Mouse (Mus musculus) mature B cell (primary cell): ENCODE data around the gene Brca1.
"Not testable (repeated sequence)": the region's sequence is repeated elsewhere in the genome, so short reads cannot be mapped to it uniquely, and the experiment has no call there.

Experiments
- in situ Hi-C: fragments of 300-500 bp; cut with MboI; formaldehyde crosslinking; loops from 2 replicates; pipeline ENCODE4 v1.14.3; 2019

Brca1 gene

GRCm38 (mm10) chr11:101470206-101470605 is 81.5 kb downstream of the Brca1 start:
- in situ Hi-C loops: no loop called here

DNA sequence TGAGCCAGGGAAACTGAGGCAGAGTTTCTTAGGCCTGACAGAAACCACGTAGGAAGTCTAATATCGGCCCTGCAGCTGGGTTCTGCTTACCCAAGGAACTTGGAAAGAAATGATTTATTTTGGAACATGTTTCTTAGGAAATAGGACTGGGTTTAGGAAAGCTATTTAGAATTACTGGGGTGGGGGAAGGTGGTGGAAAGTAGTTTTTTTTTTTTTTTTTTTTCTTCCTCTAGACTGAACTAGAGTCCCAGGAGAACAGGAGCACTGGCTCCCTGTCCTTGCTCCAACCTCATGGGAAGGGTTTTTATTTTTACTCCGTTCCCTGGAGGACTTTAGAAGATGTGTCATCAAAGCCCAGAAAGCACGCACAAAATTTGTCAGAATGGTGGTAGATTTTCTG is 82.6 kb downstream of the Brca1 start:
- in situ Hi-C loops: no loop called here

GRCm38 (mm10) chr11:101468731-101469130 is 83.0 kb downstream of the Brca1 start:
- in situ Hi-C loops: no loop called here

DNA sequence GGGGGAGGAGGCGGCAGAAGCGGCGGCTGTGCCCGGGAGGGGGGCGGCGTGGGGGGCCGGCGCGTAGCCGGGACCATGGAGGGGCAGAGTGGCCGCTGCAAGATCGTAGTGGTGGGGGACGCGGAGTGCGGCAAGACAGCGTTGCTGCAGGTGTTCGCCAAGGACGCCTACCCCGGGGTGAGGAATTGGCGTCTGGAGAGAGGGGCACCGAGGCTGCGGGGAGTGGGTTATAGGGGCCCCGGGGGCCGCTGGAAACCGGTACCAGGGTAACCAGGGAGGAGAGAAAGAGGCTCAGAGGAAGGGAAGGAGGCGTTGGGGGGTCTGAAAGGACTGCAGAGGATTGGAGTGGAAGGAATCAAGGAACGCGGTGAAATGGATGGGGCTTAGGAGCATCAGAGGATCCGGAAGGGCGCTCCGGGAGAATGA is 83.5 kb downstream of the Brca1 start:
- in situ Hi-C loops: no loop called here

GRCm38 (mm10) chr11:101467477-101468262 is 84.1 kb downstream of the Brca1 start:
- in situ Hi-C loops: no loop called here

DNA sequence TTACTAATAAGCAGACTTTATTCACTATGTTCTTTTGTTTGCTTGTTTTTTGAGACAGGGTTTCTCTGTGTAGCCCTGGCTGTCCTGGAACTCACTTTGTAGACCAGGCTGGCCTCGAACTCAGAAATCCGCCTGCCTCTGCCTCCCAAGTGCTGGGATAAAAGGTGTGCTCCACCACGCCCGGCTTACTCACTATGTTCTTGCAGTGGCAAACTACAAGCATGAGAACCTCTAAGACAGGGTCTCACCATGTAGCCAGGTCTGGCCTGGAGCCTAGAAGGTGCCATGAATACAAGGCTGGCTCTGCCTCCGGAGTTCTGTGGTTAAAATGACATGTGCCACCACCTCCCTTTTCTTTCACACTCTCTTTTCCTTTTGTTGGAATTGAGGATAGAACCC is 85.2 kb downstream of the Brca1 start:
- in situ Hi-C loops: not testable (repeated sequence)

DNA sequence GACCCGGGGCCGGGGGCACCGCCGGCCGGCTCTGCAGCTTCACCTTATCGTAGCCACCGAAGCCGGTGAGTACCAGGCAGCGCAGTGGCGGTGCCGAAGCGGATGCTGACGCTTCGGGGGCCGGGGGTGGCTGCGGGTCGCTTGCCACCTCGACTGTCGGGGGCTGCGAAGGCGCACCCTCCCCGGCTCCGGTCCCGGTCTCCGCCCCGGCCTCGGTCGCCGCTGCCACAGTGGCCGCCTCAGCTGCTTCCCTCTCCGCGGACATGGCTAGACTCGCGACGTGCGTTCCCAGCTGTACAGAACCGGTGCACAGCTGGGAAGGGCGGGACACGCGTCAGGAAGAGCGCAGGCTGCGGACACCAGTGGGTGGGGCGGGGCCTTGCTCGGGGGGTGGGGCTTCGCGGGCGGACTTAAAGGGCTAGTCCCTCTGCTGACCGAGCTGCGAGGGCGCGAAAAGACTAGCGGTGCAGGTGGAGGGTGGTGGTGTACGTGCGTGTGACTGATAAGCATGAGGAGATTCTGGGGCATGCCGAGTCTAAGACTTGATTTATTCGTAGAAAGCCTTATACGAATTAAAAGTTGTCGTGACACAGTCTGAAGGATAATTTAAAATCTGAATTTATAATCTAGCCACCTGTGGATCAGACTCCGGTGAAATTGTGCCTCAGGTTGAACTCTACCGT is 85.7 kb downstream of the Brca1 start, which contains the start of gene Vat1:
Vat1 (minus strand) TSS at position 362 of the 683 bp plus-strand sequence.
- in situ Hi-C loops: no loop called here

DNA sequence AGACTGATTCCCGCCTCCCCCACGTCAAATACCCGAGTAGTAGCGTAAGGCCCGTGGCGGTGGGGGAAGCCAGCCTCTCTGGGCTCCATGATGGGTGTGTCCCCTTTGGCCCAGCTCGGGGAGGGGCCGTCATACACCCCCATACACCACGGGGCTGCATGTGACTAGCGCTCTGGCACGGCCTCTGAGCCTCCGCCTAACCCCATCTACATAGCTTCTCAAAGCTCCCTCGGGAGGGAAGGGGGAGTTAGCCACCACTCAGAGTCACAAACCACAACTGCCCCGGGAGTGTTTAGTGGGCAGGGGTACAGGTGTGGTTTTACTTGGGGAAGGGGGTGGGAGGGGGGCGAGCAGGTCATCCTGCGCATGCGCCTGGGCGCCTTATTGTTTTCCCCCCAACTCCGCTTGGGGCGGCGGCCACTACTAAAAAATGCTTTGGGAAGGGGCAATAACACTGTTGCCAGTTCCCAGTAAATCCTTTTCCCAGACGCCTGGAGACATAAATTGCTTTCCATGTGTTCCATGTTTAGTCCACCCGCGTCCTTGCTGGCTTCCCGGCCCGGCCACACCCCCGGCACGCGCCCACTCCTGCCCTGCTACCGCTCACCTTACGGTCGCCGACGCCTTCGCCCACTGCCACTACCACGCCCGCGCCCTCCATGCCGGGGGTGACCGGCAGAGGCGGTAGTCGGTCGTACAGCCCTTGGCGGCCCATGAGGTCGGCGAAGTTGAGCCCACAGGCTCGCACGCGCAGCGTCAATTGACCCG is 86.5 kb downstream of the Brca1 start:
- in situ Hi-C loops: no loop called here

- in situ Hi-C loops: no loop called here
These were observed 87.3 kb downstream of the Brca1 start, which contains the start of gene Rnd2 for GRCm38 (mm10) chr11:101464211-101465100. Gene Rnd2, plus strand, starts transcription at chr11:101464999.

DNA sequence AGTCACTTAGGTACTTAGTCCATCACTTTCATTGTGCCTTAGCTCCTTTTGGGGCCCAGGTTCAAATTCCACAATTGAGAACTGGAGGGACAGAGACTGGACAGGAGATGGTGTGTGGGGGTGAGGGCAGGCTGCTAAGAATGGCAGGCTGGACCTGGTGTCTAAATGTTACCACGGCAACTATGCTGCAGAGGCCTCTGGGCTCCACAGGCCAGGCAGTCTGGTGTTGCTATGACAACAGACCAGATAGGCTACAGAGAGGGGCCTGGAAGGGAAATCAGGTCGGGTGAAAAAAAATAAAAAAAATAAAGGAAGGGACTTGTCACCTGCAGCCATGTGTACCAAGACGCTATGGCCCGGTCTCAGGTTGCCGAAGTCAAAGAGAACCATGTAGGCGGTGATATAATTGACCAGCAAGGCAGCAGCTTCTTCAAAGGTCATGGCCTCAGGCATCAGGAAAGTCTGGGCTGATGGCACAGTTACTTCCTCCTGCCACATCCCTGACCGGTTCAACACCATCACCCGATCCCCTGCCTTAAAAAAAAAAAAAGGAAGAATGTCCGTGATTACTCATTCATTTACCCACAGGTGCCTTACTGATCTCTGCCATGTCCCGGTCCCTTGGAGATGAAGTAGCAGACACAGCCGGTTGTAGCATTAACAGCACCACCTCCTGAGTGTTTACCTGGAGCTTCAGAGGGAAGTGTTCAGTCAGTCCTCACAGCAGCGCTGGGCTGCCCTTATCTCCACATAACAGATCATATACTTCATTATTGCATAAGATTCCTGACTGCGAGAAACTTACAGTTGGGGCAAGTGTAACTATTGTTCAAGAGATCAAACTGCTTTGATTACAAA is 88.9 kb downstream of the Brca1 start:
- in situ Hi-C loops: no loop called here

DNA sequence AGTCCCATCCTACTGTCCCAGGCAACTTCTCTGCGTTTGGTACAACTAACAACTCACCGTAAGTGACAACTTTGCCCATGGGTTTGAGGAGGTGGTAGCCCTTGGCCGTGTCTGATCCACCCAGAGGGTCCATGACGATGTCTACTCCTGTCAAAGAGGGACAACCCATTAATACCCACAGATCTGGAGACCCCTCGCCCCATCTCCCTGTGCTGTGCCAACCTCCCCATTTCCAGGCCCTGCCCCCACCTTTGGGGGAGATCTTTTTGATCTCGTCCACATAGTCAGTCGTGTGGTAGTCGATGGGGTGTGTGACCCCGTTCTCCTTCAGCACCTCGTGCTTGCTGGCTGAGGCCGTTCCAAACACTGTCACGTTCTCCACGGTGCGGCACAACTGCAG is 89.6 kb downstream of the Brca1 start:
- in situ Hi-C loops: no loop called here

GRCm38 (mm10) chr11:101460321-101460720 is 91.4 kb downstream of the Brca1 start:
- in situ Hi-C loops: no loop called here

GRCm38 (mm10) chr11:101459716-101460115 is 92.0 kb downstream of the Brca1 start:
- in situ Hi-C loops: no loop called here

DNA sequence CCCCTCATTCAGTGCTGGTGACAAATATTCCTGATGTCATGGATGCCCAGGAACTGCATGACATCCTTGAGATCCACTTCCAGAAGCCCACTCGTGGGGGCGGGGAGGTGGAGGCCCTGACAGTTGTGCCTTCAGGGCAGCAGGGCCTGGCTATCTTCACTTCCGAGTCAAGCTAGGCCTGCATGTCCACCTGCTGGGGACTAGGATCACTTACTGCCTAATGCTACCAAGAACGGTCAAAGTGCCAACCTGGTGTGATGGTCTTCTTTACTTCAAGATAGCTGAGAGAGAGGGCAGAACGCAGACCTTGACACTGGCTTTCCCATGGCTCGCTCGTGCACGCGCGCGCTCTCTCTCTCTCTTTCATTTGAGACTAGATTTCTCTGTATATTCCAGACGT is 93.5 kb downstream of the Brca1 start:
- in situ Hi-C loops: no loop called here

- in situ Hi-C loops: no loop called here
These were observed 94.1 kb downstream of the Brca1 start for GRCm38 (mm10) chr11:101457631-101458030.

- in situ Hi-C loops: no loop called here
These were observed 96.1 kb downstream of the Brca1 start for GRCm38 (mm10) chr11:101455627-101456026.

DNA sequence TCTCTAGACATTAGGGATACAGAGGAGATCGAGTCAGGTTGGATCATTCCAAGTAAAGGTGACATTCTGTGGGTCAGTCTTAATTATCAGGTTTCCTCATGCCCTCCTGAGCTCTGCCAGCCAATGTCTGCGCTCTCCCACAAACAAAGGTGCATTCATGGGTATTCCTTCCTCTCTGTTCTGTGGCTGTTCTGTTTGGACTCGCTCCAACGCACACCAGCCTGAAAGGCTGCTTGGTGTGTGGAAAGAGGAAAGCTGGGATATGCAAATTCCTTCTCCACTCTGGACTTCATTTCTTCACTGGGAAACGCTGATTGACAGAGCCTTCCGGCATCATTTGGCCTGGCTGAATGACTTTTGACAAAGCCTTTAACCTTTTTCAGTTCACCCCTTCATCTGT is 97.1 kb downstream of the Brca1 start:
- in situ Hi-C loops: no loop called here

GRCm38 (mm10) chr11:101452093-101452774 is 99.5 kb downstream of the Brca1 start:
- in situ Hi-C loops: no loop called here

DNA sequence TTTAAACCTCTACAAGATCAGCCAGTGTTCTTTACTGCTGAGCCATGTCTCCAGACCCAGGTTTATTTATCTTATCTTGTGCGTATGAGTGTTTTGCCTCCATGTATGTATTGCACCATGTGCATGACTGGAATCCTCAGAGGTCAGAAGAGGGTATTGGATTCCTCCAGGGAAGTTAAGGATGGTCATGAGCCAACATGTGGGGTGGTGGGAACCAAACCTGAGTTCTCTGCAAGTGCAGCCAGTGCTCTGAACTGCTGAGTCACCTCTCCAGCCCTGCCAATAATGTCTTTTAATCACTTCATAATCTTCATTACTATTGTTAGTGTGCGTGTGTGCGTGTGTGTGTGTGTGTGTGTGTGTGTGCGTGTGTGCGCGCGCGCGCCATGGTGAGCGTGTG is 100.2 kb downstream of the Brca1 start:
- in situ Hi-C loops: no loop called here

GRCm38 (mm10) chr11:101450394-101450793 is 101.4 kb downstream of the Brca1 start:
- in situ Hi-C loops: no loop called here
